Mouse (Mus musculus): Measurements from ENCODE around the gene Klhl33. TPM values are rescaled to one million over a fixed set of nuclear protein-coding genes. Genes with fewer than 3 reads are reported as not detected.

The Klhl33 gene
- polyA plus RNA-seq, 1 experiment from 2014 or later, result 0.35 TPM

DNA sequence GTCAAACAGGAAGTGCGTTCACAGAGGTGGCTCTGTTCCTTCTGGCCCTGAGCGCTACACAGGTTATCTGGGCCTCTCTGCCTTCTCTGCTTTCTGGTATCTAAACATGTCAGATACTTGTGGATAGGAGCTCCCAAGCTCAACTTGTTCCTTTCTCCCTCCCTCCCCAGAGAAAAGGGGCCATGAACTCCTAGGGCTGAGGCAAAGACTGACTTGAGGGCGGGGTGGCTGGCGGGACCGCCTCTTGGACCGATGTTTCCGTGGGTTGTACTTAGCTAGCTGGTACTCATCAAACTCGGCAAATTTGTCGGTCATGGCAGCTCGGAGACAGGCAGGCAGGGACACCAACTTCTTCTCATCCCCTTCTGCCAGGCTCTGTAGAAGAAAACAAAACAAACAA lies 34.7 kb downstream of the Klhl33 start:
- Histone ChIP-seq H3K4me3 (ENCODE audit: low read depth, low read length) (no peak overlapping the region), H3K27ac (ENCODE audit: low read length) (no peak overlapping the region), H3K4me2 (replicated peaks; ENCODE audit: low read depth, low read length) (no peak overlapping the region), H3K4me1 (ENCODE audit: control insufficient read depth, insufficient read depth, low read length) (no peaks in the 10 kb centered on the region), H3K27me3 (ENCODE audit: control insufficient read depth, insufficient read depth, low read length) (no peaks in the 10 kb centered on the region), H3K36me3 (ENCODE audit: control insufficient read depth, insufficient read depth, low read length) (peaks cover 6% of the 10 kb centered on the region; the same call in 1 of the 2 replicates), H3K9ac (replicated peaks; ENCODE audit: low read depth, low read length) (no peak overlapping the region), H3K9me3 (ENCODE audit: control insufficient read depth, low read depth, low read length) (no peaks in the 10 kb centered on the region)
- ATAC-seq (ENCODE audit: insufficient number of reproducible peaks, insufficient read depth, low FRiP score, low read depth), result no peak
- WGBS, result 86% methylated on average over 10 of the region's 10 CpGs

DNA sequence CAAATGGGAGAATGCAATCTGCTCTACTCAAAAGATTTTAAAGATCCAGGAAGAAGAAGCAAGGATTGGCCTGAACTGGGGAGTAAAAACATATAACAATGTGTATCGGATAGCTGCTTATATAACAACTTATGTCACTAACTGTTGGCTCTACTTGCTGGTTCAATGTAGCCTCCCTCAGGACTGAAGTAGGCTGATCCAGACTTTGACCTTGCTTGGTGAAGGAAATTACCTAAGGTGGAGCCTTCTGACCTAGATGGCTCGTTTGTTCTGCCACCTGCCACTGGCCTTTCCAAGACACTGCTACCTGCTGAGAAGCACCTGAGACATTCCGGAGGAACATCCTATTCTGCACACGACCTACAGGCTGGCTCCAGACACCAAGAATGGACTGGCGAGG lies 41.5 kb downstream of the Klhl33 start:
- 87% methylated on average over 5 of the region's 5 CpGs for WGBS
- ATAC-seq (ENCODE audit: insufficient number of reproducible peaks, insufficient read depth, low FRiP score, low read depth), result no peak
- Histone ChIP-seq H3K36me3 (ENCODE audit: control insufficient read depth, insufficient read depth, low read length) (peaks cover 5% of the 10 kb centered on the region; the same call in 1 of the 2 replicates), H3K4me2 (replicated peaks; ENCODE audit: low read depth, low read length) (no peak overlapping the region), H3K27me3 (ENCODE audit: control insufficient read depth, insufficient read depth, low read length) (no peaks in the 10 kb centered on the region), H3K9ac (replicated peaks; ENCODE audit: low read depth, low read length) (no peak overlapping the region), H3K4me1 (ENCODE audit: control insufficient read depth, insufficient read depth, low read length) (no peaks in the 10 kb centered on the region), H3K9me3 (ENCODE audit: control insufficient read depth, low read depth, low read length) (no peaks in the 10 kb centered on the region), H3K27ac (ENCODE audit: low read length) (no peak overlapping the region), H3K4me3 (ENCODE audit: low read depth, low read length) (no peak overlapping the region)

Other genes with a start within 250 kb of the Klhl33 start
- gene Olfr747, start 204.3 kb downstream of the Klhl33 start, polyA plus RNA-seq (2014; fragmentation: Nextera tagmentation; extraction: Ambion mirVana), result not detected in 2 replicates
- not detected in 2 replicates for gene Olfr748, start 190.1 kb downstream of the Klhl33 start, polyA plus RNA-seq (2014; fragmentation: Nextera tagmentation; extraction: Ambion mirVana)
- gene Olfr749, start 152.4 kb downstream of the Klhl33 start, polyA plus RNA-seq (2014; fragmentation: Nextera tagmentation; extraction: Ambion mirVana), result not detected in 2 replicates
- gene Ttc5, start 112.0 kb downstream of the Klhl33 start, polyA plus RNA-seq (2014; fragmentation: Nextera tagmentation; extraction: Ambion mirVana), result 77.3 and 79.6 TPM in 2 replicates
- not detected in 2 replicates for gene Ccnb1ip1, start 89.8 kb downstream of the Klhl33 start, polyA plus RNA-seq (2014; fragmentation: Nextera tagmentation; extraction: Ambion mirVana)
- 71.8 and 76.2 TPM in 2 replicates for gene Parp2, start 89.7 kb downstream of the Klhl33 start, polyA plus RNA-seq (2014; fragmentation: Nextera tagmentation; extraction: Ambion mirVana)
- 8.6 and 8.7 TPM in 2 replicates for gene Tep1, start 26.9 kb downstream of the Klhl33 start, polyA plus RNA-seq (2014; fragmentation: Nextera tagmentation; extraction: Ambion mirVana)
- gene Osgep, start 27.4 kb upstream of the Klhl33 start, polyA plus RNA-seq (2014; fragmentation: Nextera tagmentation; extraction: Ambion mirVana), result 149 and 169 TPM in 2 replicates
- gene Apex1, start 27.5 kb upstream of the Klhl33 start, polyA plus RNA-seq (2014; fragmentation: Nextera tagmentation; extraction: Ambion mirVana), result 217 and 223 TPM in 2 replicates
- gene Pip4p1, start 33.3 kb upstream of the Klhl33 start, polyA plus RNA-seq (2014; fragmentation: Nextera tagmentation; extraction: Ambion mirVana), result 41.0 and 50.2 TPM in 2 replicates
- gene Pnp, start 33.6 kb upstream of the Klhl33 start, polyA plus RNA-seq (2014; fragmentation: Nextera tagmentation; extraction: Ambion mirVana), result 59.5 and 65.1 TPM in 2 replicates
- not detected in 2 replicates for gene Gm49342, start 47.0 kb upstream of the Klhl33 start, polyA plus RNA-seq (2014; fragmentation: Nextera tagmentation; extraction: Ambion mirVana)
- gene Pnp2, start 58.5 kb upstream of the Klhl33 start, polyA plus RNA-seq (2014; fragmentation: Nextera tagmentation; extraction: Ambion mirVana), result 0.31 TPM in 1 of 2 replicates, not detected in the other
- 0.22 TPM in 1 of 2 replicates, not detected in the other for gene Rnase10, start 110.2 kb upstream of the Klhl33 start, polyA plus RNA-seq (2014; fragmentation: Nextera tagmentation; extraction: Ambion mirVana)
- not detected in 2 replicates for gene Rnase9, start 144.4 kb upstream of the Klhl33 start, polyA plus RNA-seq (2014; fragmentation: Nextera tagmentation; extraction: Ambion mirVana)
- gene Rnase11, start 152.7 kb upstream of the Klhl33 start, polyA plus RNA-seq (2014; fragmentation: Nextera tagmentation; extraction: Ambion mirVana), result not detected in 2 replicates
- gene Rnase12, start 160.2 kb upstream of the Klhl33 start, polyA plus RNA-seq (2014; fragmentation: Nextera tagmentation; extraction: Ambion mirVana), result 0.80 TPM in 1 of 2 replicates, not detected in the other
- not detected in 2 replicates for gene Olfr750, start 176.9 kb upstream of the Klhl33 start, polyA plus RNA-seq (2014; fragmentation: Nextera tagmentation; extraction: Ambion mirVana)
- gene Rnase4, start 193.6 kb upstream of the Klhl33 start, polyA plus RNA-seq (2014; fragmentation: Nextera tagmentation; extraction: Ambion mirVana), result 60.3 and 72.3 TPM in 2 replicates
- gene Ang, start 193.6 kb upstream of the Klhl33 start, polyA plus RNA-seq (2014; fragmentation: Nextera tagmentation; extraction: Ambion mirVana), result 11.6 and 16.5 TPM in 2 replicates
- not detected in 2 replicates for gene Eddm3b, start 216.9 kb upstream of the Klhl33 start, polyA plus RNA-seq (2014; fragmentation: Nextera tagmentation; extraction: Ambion mirVana)
- gene Rnase6, start 226.4 kb upstream of the Klhl33 start, polyA plus RNA-seq (2014; fragmentation: Nextera tagmentation; extraction: Ambion mirVana), result 0.32 and 1.4 TPM in 2 replicates
- 0.87 and 1.5 TPM in 2 replicates for gene Rnase1, start 249.3 kb upstream of the Klhl33 start, polyA plus RNA-seq (2014; fragmentation: Nextera tagmentation; extraction: Ambion mirVana)

Data from stomach, embryonic 14.5 days (tissue).